Mouse (Mus musculus) left cerebral cortex, postnatal 4 days (tissue): ENCODE results near the gene Ccdc61. TPM values are rescaled to one million over a fixed set of nuclear protein-coding genes. Genes with fewer than 3 reads are reported as not detected.
"Not testable (repeated sequence)": the region's sequence is repeated elsewhere in the genome, so short reads cannot be mapped to it uniquely, and the experiment has no call there.

Source experiments
- DNase-seq: peaks from one replicate; pipeline ENCODE4 v3.0.0-alpha.2; 2022
- intact Hi-C: fragments of 180-260 bp; cut with DNase I; formaldehyde crosslinking; loops from one replicate; pipeline ENCODE4 v1.15.1; 2025
- total RNA-seq, 2 experiments: library from RNA; stranded (reverse); gene quantifications; 2 replicates each; pipeline ENCODE4 v1.2.3; 2021

The Ccdc61 gene
- total RNA-seq, 2 experiments from 2014 or later = 16.0 to 23.3 TPM

DNA sequence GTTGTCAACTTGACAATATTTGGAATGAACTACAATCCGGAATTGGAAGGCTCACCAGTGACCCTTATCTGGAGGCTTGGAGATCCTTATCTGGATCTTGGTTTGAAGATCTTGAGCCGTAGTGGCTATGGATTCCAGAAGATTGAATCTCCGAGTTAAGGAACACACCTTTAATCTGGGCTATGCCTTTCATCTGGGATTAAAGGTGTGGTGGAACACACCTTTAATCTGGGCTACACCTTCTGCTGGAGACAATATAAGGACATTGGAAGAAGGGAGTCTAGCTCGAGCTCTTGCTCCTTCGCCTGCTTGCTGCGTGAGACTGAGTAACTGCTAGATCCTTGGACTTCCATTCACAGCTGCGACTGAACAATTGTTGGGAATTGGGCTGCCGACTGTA lies 39.2 kb downstream of the Ccdc61 start, which contains the start of gene Pglyrp1:
TSS of gene Pglyrp1 (plus strand) at position 301 of the 400 bp plus-strand sequence.
- DNase-seq = not testable (repeated sequence)
- intact Hi-C loops = loop anchor here (10.0 kb wide), 1 partner anchor 126 kb away; no protein-coding TSS in a partner anchor

DNA sequence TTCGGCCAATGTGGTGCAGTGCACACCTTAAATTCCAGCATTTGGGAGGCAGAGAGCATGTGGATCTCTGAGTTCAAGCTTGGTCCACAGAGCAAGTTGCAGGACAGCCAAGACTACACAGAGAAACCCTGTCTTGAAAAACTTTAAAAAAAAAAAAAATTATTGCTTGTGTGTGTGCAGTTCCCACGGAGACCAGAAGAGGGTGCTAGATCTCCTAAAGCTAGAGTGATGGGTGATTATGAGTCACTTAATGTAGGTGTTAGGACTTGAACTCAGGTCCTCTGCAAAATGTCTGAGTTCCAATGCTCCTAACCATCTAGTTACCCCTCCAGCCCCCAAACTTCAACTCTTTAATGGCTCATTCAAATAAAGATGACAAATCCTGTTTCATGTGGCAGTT lies 41.7 kb downstream of the Ccdc61 start:
- intact Hi-C loops = no loop called here
- no peak for DNase-seq

DNA sequence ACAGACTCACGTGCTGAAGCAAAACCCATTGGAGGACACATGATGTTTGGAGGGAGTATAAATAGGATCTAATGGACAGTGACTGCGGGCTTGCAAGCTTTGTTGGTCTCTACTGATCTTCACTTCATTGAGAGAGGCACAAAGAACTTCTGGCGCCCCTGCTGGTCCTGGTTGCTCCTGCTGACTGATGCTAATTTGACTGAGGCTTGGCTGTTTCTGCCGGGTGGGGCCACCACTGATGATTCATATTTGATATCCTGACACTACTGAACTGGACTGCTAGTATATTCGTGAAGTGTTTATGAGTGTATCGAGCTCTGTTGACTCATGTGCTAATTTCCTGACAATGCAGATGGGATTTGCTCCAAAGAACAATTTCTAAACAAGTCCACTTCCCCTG lies 47.4 kb downstream of the Ccdc61 start:
- no peak for DNase-seq
- intact Hi-C loops = no loop called here

DNA sequence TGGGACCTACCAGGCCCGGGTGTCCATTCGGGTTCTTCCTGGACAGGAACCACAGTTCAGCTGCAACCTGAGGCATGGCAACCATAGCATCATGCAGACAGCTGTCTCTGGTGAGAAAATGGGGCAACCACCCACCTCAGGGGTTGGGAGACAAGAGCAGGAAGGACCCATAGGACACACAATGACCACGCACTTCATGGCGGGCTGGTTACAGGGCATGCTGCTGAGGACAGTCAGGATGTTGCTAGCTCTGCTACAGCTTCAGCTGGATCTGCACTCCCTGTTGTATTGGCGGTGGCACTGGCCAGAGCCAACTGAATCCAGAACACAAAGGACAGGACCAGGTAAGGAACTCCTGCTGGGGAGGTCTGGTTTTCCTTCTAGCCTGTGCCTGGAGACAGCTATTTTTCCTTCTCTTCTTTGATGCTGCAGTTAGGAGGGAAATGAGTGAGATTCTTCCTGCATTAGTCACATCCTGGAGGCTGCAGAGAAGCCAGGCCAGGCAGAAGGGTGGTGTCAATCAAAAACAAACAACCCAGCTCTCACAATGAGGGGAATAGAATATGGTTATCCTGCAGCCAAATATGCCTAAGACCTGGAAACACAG lies 51.8 kb downstream of the Ccdc61 start:
- no peak for DNase-seq
- intact Hi-C loops = no loop called here

DNA sequence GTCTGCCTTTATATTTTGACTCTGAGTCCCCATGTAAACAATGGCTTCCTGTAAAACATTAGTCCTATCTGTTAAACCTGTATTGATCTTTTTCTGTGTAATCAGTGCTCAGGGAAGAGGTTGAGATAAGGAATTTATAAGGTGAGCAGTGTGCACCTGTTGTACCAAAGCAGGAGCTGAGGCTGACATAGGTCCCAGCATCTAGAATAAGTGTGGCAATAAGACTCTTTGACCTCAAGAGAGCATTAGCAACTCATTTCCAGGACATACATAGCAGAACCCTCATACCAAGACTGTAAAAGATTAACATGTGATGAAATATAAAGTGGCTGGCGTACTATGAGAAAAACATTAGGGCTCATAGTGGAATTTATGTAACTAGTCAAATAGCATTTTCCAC lies 61.8 kb downstream of the Ccdc61 start:
- intact Hi-C loops = no loop called here
- DNase-seq = no peak

DNA sequence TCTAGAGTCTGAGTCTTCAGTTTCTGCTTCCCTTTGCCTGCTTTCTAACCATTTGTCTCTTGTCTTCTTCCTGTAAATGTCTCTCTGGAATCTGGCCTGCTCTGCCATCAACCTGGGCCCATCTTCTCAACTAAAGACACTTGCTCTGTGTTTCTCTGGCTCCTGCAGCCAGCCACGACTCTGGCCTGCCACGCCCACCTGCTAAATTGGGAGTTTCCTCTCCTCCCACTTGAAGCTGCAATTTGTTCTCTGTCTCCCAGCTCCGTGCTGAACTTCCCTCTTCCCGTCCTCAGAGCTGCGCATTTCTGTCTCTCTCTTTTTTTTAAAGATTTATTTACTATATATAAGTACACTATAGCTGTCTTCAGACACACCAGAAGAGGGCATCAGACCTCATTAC lies 65.4 kb downstream of the Ccdc61 start:
- DNase-seq = no peak
- intact Hi-C loops = no loop called here

DNA sequence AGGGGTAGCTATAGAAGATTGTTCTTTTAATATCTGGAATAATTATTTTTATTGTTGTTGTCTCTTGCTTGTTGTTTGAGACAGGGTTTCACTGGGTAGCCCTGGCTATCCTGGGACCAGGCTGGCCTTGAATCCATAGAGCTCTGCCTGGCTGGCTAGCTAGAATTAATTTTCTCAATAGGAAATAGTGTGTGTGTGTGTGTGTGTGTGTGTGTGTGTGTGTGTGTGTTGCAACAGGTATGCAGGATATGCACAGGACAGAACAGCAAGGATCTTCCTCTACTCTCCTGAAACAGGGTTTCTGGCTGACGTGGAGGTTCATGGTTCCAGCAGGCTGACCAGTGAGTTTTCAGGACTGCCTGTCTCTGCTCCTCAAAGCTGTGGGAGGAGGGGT lies 69.0 kb downstream of the Ccdc61 start:
- intact Hi-C loops = no loop called here
- no peak for DNase-seq

Other genes starting within 250 kb of the Ccdc61 start
- not detected for gene Psg20, start 224.2 kb downstream of the Ccdc61 start, total RNA-seq
- gene Psg22, start 192.3 kb downstream of the Ccdc61 start, total RNA-seq = not detected
- not detected for gene Psg19, start 111.9 kb downstream of the Ccdc61 start, total RNA-seq
- not detected for gene Psg17, start 88.8 kb downstream of the Ccdc61 start, total RNA-seq
- gene Mill2, start 70.4 kb downstream of the Ccdc61 start, total RNA-seq = 1 to 10 TPM in 1 of 2 experiments, under 1 TPM in 1; 0.90 to 1.5 TPM
- gene Pglyrp1, start 39.1 kb downstream of the Ccdc61 start, total RNA-seq = 10 to 100 TPM; 16.1 to 16.8 TPM
- 100 to 1,000 TPM; 152 to 154 TPM for gene Nova2, start 15.5 kb upstream of the Ccdc61 start, total RNA-seq
- gene Nanos2, start 77.0 kb upstream of the Ccdc61 start, total RNA-seq = 1 to 10 TPM; 1.4 to 1.7 TPM
- gene Mypop, start 80.8 kb upstream of the Ccdc61 start, total RNA-seq = 10 to 100 TPM; 18.8 to 20.2 TPM
- 10 to 100 TPM; 56.9 to 60.8 TPM for gene Irf2bp1, start 93.6 kb upstream of the Ccdc61 start, total RNA-seq
- gene Foxa3, start 113.1 kb upstream of the Ccdc61 start, total RNA-seq = not detected
- gene Sympk, start 114.0 kb upstream of the Ccdc61 start, total RNA-seq = 10 to 100 TPM; 87.1 to 96.8 TPM
- gene Rsph6a, start 144.3 kb upstream of the Ccdc61 start, total RNA-seq = under 1 TPM; 0.30 to 0.46 TPM
- gene Dmwd, start 165.8 kb upstream of the Ccdc61 start, total RNA-seq = 100 to 1,000 TPM; 147 to 151 TPM
- gene Dmpk, start 173.4 kb upstream of the Ccdc61 start, total RNA-seq = 10 to 100 TPM; 45.3 to 46.5 TPM
- gene Six5, start 184.2 kb upstream of the Ccdc61 start, total RNA-seq = 1 to 10 TPM; 2.2 to 3.3 TPM
- gene Gm4969, start 208.0 kb upstream of the Ccdc61 start, total RNA-seq = 10 to 100 TPM in 1 of 2 experiments, 1 to 10 TPM in 1; 9.4 to 11.0 TPM
- 10 to 100 TPM; 17.7 to 18.9 TPM for gene Fbxo46, start 209.4 kb upstream of the Ccdc61 start, total RNA-seq
- gene Qpctl, start 238.9 kb upstream of the Ccdc61 start, total RNA-seq = 10 to 100 TPM; 17.6 to 19.9 TPM
- gene Snrpd2, start 239.3 kb upstream of the Ccdc61 start, total RNA-seq = 100 to 1,000 TPM; 126 to 130 TPM